Mouse (Mus musculus): ENCODE results near the gene Zscan21. TPM values are rescaled to one million over a fixed set of nuclear protein-coding genes. Genes with fewer than 3 reads are reported as not detected.

Zscan21 gene
- polyA plus RNA-seq (2015; fragmentation: Nextera tagmentation; extraction: Ambion mirVana) = 15.4 and 16.0 TPM in 2 replicates

DNA sequence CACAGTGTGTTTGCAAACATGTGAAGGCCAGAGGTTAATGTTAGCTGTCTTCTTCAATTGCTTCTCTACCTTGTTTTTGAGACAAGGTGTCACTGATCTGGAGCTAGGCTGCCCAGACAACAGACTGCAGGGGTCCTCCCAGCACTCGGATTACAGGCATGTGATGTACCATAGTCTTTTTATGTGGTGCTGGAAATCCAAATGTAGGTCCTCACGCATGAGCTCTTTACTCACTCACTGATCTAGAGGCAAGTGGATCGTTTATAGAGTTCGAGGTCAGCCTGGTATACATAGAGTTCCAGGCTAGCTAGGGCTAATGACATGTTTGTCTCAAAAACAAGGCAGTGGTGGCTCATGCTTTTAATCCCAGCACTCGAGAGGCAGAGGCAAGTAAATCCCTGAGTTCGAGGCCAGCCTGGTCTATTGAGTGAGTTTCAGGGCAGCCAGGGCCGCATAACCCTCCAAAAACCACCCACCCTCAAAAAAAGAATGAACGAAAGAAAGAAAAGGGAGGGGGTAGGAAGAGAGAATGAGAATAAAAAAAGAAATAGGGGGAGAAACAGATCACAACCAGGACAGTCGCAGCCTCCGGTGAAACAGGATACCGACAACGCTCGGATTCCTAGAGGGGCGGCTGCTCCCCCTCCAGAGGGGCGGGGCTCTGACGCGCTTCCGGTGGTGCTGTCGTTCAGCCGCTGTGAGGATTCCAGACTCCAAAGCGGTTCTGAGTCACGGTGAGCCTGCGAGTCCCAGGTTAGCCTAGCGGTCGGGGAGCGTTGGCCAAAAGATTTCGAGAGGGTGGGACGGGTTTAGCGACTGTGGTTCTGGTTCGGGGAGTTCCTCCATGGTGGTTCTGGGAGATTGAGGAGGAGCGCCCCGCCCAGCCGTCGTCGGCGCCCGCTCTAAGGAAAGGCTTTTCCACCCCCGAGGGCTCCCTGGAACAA, at the start of gene Zscan21:
Gene Zscan21, plus strand, starts transcription at position 649 of the 944 bp plus-strand sequence.
- DNase-seq (peak; percentile 84), ATAC-seq (ENCODE audit: low read depth) (peak; percentile 96)
- Histone ChIP-seq H3K4me2 (peak within 1 kb of the TSS; percentile 78), H3K9ac (peak within 1 kb of the TSS; percentile 77), H3K9me3 (replicated peaks) (no peaks in the 10 kb centered on the region), H3K4me1 (replicated peaks) (peaks cover 37% of the 10 kb centered on the region), H3K27me3 (no peaks in the 10 kb centered on the region), H3K4me3 (replicated peaks) (peak within 1 kb of the TSS; percentile 70), H3K36me3 (peaks cover 10% of the 10 kb centered on the region; the same call in 1 of the 2 replicates), H3K27ac (peak within 1 kb of the TSS; percentile 91)
- WGBS (ENCODE audit: insufficient replicate concordance) = 6% methylated on average over 38 of the region's 38 CpGs

DNA sequence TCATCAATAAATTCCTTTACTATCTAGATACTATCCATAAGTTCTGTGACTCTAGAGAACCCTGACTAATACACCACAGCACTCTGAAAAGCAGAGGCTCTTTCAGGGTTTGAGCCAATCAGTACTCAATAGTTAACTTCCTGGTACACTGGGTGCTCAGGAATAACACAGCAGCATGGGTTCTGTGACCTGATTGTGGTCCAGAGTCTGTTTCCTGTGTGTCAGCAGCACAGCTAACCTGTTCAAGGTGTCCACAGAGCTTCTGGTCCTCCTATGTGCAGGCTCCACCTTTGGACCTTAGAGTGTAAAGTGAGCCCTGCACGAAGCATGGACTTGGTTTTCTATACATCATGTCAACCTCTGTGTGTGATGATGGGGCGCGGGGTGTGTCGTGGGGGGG, 42.9 kb upstream of the Zscan21 start:
- Histone ChIP-seq H3K27me3 (no peaks in the 10 kb centered on the region), H3K4me3 (replicated peaks) (no peak overlapping the region), H3K36me3 (no peaks in the 10 kb centered on the region), H3K27ac (no peak overlapping the region), H3K9ac (no peak overlapping the region), H3K9me3 (replicated peaks) (no peaks in the 10 kb centered on the region), H3K4me2 (no peak overlapping the region), H3K4me1 (replicated peaks) (no peaks in the 10 kb centered on the region)
- ATAC-seq (ENCODE audit: low read depth) = no peak
- WGBS (ENCODE audit: insufficient replicate concordance) = 77% methylated on average over 4 of the region's 4 CpGs
- no peak for DNase-seq

DNA sequence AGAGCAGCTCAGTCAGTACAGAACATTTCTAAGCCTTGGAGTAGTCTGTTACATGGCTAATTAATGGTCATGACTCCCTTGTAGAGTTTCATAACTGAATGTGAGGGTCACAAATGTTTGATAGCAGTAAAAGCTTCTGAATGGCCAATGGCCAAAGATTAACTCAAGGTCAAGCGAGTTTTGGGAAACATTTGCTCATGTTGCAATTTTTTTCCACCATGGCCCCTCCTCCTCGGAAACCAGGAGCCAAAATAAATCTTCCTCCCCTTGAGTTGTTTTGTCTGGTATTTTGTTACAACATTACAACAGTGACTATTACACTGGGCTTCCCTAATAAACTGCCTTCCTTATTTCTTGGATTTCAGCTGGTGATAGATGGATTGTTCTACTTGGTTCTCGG, 41.0 kb upstream of the Zscan21 start:
- H3K4me1 ChIP-seq (replicated peaks) = no peaks in the 10 kb centered on the region
- WGBS (ENCODE audit: insufficient replicate concordance) = 52% methylated on average over 3 of the region's 3 CpGs
- no peak overlapping the region for H3K4me2 ChIP-seq
- H3K4me3 ChIP-seq (replicated peaks) = no peak overlapping the region
- no peak overlapping the region for H3K27ac ChIP-seq
- no peaks in the 10 kb centered on the region for H3K27me3 ChIP-seq
- H3K9ac ChIP-seq = no peak overlapping the region
- DNase-seq (no peak), ATAC-seq (ENCODE audit: low read depth) (no peak)
- no peaks in the 10 kb centered on the region for H3K9me3 ChIP-seq (replicated peaks)
- H3K36me3 ChIP-seq = no peaks in the 10 kb centered on the region

DNA sequence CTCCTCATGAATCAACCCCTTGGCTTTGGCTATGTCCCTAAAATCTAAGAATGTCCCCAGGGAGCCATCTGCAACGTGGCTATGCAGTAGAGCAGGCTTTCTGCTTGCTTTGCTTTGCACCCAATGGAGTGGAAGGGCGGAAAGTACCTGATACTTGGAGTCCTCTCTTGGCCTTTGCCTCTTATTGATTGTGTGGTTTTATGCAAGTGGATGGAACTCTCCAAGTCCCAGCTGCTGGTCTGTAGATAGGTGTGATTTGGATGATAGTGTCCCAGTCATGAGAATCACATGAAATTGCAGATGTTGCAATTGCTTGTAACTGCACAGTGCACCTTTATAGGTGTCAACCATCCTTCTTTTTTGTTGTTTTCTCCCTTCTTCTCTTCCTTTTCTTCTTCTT, 40.6 kb upstream of the Zscan21 start:
- ATAC-seq (ENCODE audit: low read depth) = no peak
- Histone ChIP-seq H3K27me3 (no peaks in the 10 kb centered on the region), H3K27ac (no peak overlapping the region), H3K4me3 (replicated peaks) (no peak overlapping the region), H3K9me3 (replicated peaks) (no peaks in the 10 kb centered on the region), H3K9ac (no peak overlapping the region), H3K36me3 (no peaks in the 10 kb centered on the region), H3K4me2 (no peak overlapping the region), H3K4me1 (replicated peaks) (no peaks in the 10 kb centered on the region)
- DNase-seq = no peak
- 41% methylated on average over 2 of the region's 2 CpGs for WGBS (ENCODE audit: insufficient replicate concordance)

DNA sequence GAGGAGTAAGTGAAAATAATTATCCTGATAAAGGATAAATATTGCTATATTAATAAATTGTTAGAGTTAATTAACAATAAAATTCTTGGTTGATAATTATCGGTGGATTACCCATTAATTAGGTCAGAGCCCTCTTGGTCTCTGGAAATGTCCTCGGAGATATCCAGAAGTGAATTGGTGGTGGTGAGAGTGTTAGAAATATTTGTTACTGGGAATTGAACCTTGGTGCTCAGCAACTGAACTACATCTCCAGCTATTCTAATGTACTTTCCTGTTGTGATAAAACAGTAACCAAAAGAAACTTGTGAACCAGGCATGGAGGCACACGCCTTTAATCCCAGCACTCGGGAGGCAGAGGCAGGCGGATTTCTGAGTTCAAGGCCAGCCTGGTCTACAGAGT, 36.2 kb upstream of the Zscan21 start:
- no peak for DNase-seq

DNA sequence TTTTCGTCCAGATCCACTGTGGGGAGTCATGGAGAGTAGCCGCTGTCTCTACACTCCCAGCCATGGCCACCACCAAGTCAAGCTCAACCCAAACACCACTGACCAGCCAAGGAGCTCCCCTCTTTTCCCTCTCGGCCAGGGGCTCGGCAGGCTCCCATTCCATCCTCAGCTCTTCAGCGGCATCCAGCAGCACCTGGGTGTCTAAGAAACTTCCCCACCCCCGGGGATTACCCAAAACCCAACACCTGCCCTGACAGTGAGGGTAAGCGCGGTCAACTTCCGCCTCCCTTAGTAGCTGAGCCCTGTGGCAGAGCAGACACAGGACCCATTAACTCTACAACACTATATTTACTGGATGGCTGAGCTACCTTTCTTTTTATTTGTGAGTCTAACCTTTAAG, 35.3 kb upstream of the Zscan21 start:
- Histone ChIP-seq H3K9me3 (replicated peaks) (no peaks in the 10 kb centered on the region), H3K4me2 (no peak overlapping the region), H3K4me1 (replicated peaks) (peaks cover 24% of the 10 kb centered on the region), H3K36me3 (no peaks in the 10 kb centered on the region), H3K27ac (no peak overlapping the region), H3K4me3 (replicated peaks) (no peak overlapping the region), H3K9ac (no peak overlapping the region), H3K27me3 (no peaks in the 10 kb centered on the region)
- DNase-seq = no peak
- no peak for ATAC-seq (ENCODE audit: low read depth)
- WGBS (ENCODE audit: insufficient replicate concordance) = 70% methylated on average over 9 of the region's 9 CpGs

More for the DNA sequence above, 36.2 kb upstream of the Zscan21 start:
- WGBS (ENCODE audit: insufficient replicate concordance) = 79% methylated on average over 5 of the region's 5 CpGs
- Histone ChIP-seq H3K27me3 (no peaks in the 10 kb centered on the region), H3K4me1 (replicated peaks) (peaks cover 15% of the 10 kb centered on the region), H3K27ac (no peak overlapping the region), H3K9ac (no peak overlapping the region), H3K4me3 (replicated peaks) (no peak overlapping the region), H3K4me2 (no peak overlapping the region), H3K36me3 (no peaks in the 10 kb centered on the region), H3K9me3 (replicated peaks) (no peaks in the 10 kb centered on the region)
- no peak for ATAC-seq (ENCODE audit: low read depth)

DNA sequence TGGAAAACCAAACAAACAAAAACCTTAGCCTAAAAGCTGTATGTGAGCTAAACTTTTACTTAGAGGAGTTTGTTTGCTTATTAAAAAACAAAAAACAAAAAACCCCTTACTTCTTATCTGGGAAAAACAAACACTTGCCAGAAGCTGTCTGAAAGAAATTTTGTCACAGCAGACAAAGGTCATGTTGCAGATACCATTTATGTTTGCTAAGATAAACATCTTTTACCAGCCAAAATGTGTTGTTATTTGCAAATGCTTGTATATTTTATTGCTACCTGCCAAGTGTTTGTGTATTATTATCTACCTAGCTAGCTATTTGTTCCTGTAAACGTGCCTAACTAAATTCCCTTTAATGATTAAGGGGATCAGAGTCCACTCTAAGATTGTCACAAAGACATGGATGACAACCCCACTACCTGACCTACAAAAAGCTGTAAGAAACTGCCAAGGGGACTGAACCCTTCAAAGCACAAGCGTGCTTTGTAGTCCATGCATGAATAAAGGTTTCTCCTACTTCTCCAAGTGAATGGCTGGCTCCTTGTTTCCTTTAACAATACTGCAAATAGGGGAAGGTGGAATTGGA, 33.3 kb upstream of the Zscan21 start:
- no peaks in the 10 kb centered on the region for H3K9me3 ChIP-seq (replicated peaks)
- 58% methylated on average over 2 of the region's 2 CpGs for WGBS (ENCODE audit: insufficient replicate concordance)

DNA sequence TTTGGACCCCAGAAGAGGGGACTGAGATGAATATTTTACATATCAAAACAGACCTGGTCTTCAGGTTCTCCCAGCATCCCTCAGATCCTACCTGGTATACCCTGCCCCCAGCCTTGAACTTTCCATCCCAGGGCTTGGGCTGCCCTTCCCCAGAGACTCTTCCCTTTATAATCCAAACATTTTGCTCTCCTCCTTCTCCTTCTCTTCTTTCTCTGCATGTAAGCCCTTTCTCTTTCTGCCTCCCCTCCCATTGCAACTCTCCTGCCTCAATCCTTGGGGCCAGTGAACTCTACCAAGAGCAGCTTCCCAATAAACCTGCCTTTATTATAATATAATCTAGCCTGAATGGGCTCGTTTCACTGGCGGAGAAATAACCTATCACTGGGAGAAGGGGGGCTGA, 32.8 kb upstream of the Zscan21 start:
- Histone ChIP-seq H3K4me3 (replicated peaks) (no peak overlapping the region), H3K4me2 (peak overlapping the region; percentile 80; the same call in 1 of the 2 replicates), H3K9me3 (replicated peaks) (no peaks in the 10 kb centered on the region), H3K27me3 (no peaks in the 10 kb centered on the region), H3K9ac (no peak overlapping the region), H3K27ac (peak overlapping the region; percentile 83), H3K36me3 (peaks cover 15% of the 10 kb centered on the region), H3K4me1 (replicated peaks) (peaks cover 49% of the 10 kb centered on the region)
- no peak for ATAC-seq (ENCODE audit: low read depth)
- 76% methylated on average over 2 of the region's 2 CpGs for WGBS (ENCODE audit: insufficient replicate concordance)
- DNase-seq = no peak

More for the DNA sequence above, 33.3 kb upstream of the Zscan21 start:
- H3K36me3 ChIP-seq = peaks cover 15% of the 10 kb centered on the region
- DNase-seq = no peak
- ATAC-seq (ENCODE audit: low read depth) = no peak
- H3K9ac ChIP-seq = no peak overlapping the region
- no peak overlapping the region for H3K4me3 ChIP-seq (replicated peaks)
- H3K27me3 ChIP-seq = no peaks in the 10 kb centered on the region
- 0 out of 2 replicates have a peak overlapping the region, but pooled peaks have one; percentile 80 for H3K4me2 ChIP-seq
- peaks cover 44% of the 10 kb centered on the region for H3K4me1 ChIP-seq (replicated peaks)
- H3K27ac ChIP-seq = peak overlapping the region; percentile 83; the same call in 1 of the 2 replicates

DNA sequence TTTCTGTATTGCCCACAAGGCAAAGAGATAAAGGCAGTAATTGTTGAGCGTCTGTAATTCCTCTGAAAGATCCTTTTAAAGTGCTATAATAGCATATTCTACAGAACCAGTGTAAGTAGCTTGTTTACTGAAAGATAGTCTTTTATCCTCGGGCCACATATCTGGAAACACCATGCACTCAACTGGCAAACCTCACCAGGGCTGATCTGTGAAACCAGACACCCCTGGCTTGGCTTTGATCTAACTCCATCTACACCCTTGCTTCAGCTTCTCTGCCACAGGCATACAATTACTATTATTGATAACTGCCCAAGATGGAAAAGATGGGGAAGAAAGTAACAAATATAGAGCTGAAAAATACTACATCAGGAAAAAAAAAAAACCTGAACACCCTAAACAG, 32.2 kb upstream of the Zscan21 start:
- Histone ChIP-seq H3K9me3 (replicated peaks) (no peaks in the 10 kb centered on the region), H3K27me3 (no peaks in the 10 kb centered on the region), H3K36me3 (peaks cover 20% of the 10 kb centered on the region), H3K27ac (peak overlapping the region; percentile 83), H3K4me1 (replicated peaks) (peaks cover 55% of the 10 kb centered on the region), H3K4me2 (peak overlapping the region; percentile 80), H3K9ac (peak overlapping the region; percentile 96), H3K4me3 (replicated peaks) (peak overlapping the region; percentile 94)
- WGBS (ENCODE audit: insufficient replicate concordance) = 11% methylated on average over 2 of the region's 2 CpGs
- peak; percentile 76 for ATAC-seq (ENCODE audit: low read depth)
- peak; percentile 25 for DNase-seq

DNA sequence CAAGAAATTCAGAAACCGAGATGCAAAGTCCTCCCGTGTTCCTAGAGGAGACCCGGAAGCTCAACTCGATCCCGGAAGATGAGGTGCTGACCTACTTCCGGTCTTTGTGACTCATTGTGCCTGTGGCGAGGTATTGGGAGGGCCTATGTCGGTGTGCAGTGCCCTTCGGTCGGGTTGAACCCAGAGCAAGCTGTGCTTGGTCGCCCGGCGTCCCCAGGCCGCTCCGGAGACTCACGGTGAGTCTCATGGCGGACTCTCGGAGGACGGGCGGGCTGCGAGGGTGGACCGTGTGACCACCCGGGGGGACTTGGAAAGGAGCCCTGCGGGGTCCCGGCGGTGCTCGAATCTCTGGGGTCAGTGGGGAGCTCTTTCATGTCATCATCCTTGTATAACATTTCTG, 31.7 kb upstream of the Zscan21 start, which contains the start of gene Zkscan1:
Gene Zkscan1, plus strand, starts transcription at position 89 of the 400 bp plus-strand sequence.
- DNase-seq (peak; percentile 74), ATAC-seq (ENCODE audit: low read depth) (peak; percentile 91)
- peak within 1 kb of the TSS; percentile 94 for H3K4me3 ChIP-seq (replicated peaks)
- H3K9ac ChIP-seq = peak within 1 kb of the TSS; percentile 96
- H3K27me3 ChIP-seq = no peaks in the 10 kb centered on the region
- H3K4me1 ChIP-seq (replicated peaks) = peaks cover 55% of the 10 kb centered on the region
- H3K9me3 ChIP-seq (replicated peaks) = no peaks in the 10 kb centered on the region
- peak within 1 kb of the TSS; percentile 80 for H3K4me2 ChIP-seq
- peak within 1 kb of the TSS; percentile 83 for H3K27ac ChIP-seq
- peaks cover 20% of the 10 kb centered on the region for H3K36me3 ChIP-seq
- under 1% methylated on average over 27 of the region's 27 CpGs for WGBS (ENCODE audit: insufficient replicate concordance)

DNA sequence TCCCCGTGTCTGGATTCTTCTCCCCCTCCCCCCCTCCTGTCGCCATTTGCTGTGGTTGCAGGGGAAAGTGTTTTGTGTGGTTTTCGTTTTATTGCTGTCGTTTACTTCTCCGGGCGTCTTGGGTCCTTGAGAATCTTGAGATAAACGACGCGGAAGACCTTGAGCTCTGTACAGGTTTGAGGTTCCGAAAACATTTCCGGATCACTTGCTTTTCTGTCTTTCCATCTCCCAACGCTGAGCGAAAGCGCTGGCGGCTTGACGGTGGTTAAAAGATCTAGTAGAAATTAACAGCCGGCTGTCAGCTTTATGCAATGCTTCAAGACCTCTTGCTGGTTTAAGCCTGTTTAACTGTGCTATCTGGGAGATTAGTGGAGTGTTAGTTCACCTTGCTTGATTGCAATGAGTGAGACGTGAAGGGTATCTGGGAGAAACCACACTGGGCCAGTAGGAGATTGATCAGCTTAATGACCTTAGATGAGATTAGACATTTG, 31.2 kb upstream of the Zscan21 start:
- peaks cover 20% of the 10 kb centered on the region for H3K36me3 ChIP-seq
- H3K27me3 ChIP-seq = no peaks in the 10 kb centered on the region
- H3K9ac ChIP-seq = peak overlapping the region; percentile 96
- peaks cover 55% of the 10 kb centered on the region for H3K4me1 ChIP-seq (replicated peaks)
- peak overlapping the region; percentile 80 for H3K4me2 ChIP-seq
- H3K4me3 ChIP-seq (replicated peaks) = peak overlapping the region; percentile 94
- ATAC-seq (ENCODE audit: low read depth) = no peak
- WGBS (ENCODE audit: insufficient replicate concordance) = under 1% methylated on average over 18 of the region's 18 CpGs
- H3K27ac ChIP-seq = peak overlapping the region; percentile 83
- H3K9me3 ChIP-seq (replicated peaks) = no peaks in the 10 kb centered on the region
- no peak for DNase-seq

All from liver, embryonic 13.5 days (tissue).